Mouse (Mus musculus): Measurements from ENCODE around the gene Man1a.

Gene Man1a

DNA sequence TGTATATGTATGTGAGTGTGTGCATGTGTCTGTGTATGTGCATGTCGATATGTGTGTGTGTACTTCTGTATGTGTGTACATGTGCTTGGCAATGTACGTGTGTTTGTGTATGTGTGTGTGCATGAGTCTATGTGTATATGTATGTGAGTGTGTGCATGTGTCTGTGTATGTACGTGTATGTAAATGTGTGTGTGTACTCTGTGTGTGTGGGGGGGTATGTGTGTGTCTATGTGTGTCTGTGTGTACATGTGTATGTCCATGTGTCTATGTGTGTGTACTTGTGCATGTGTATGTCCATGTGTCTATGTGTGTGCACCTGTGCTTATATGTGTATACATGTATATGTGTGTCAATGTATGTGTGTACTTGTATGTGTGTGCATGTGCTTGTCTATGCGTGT is 15.2 kb downstream of the Man1a start:
- DNase-seq (ENCODE audit: low read depth, low spot score), result no peak

DNA sequence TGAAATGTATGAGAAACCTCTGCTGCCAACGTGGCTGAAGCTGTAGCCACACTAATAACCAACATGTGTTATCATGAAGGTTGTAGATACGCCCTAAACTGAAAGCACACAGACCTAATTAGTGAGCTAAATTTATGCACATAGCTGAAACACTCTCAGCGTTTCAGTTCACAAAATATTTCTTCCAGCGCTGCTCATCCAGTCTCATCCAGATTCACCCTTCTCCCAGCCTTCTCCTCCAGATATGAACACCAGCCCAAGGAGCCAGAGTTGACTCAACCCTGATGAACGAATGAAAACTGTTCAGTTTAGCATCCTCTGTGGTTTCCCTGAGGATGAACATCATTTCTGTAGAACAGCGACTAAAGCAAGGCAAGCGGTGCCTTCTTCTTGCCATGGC is 15.8 kb downstream of the Man1a start:
- DNase-seq (ENCODE audit: low read depth, low spot score), result no peak

DNA sequence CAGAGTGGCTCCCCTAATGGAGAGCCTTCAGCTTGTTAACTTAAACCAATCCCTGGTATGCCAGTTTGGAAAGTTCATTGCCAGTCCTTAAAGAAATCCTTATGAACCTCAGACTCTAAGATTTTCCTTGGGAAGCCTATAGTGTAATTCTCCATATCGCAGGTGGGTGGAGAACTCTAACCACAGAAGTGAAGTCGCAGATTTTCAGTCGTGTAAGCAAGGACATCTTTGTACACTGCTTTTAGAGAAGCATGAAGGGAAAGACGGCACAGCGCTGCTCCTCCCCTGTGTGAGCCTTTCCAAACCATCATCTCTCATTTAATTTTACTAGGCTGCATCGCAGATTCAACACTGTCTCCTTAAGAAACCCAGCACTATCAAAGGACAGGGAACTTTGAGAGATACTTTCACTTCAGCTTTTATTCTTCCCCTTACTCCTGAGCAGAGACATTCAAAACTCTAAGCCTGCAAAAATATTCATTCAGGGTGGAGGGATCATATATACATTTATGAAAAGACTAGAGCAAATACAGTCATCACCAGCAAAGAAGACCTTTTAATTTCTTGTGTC is 16.6 kb downstream of the Man1a start:
- no peak for DNase-seq (ENCODE audit: low read depth, low spot score)

DNA sequence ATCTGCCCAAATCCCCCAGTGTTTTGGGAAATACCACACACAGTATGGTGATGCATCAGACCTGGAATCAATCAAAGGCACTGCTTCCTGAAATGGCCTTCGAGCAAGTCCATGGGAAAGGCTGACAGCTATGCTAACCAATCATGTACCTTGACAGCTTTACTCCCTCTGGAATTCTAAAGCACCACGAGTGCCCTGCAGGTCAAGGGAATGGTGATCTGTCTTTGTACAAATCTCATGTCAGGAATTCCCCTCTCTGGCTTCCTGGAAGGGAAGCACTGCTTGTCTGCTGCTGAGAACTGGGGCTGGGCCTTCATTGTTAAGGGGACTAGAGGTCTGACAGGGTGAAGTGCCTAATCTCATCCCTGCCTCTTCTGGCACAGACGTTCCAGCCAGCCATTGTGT is 17.3 kb downstream of the Man1a start:
- DNase-seq (ENCODE audit: low read depth, low spot score), result peak; percentile 81

DNA sequence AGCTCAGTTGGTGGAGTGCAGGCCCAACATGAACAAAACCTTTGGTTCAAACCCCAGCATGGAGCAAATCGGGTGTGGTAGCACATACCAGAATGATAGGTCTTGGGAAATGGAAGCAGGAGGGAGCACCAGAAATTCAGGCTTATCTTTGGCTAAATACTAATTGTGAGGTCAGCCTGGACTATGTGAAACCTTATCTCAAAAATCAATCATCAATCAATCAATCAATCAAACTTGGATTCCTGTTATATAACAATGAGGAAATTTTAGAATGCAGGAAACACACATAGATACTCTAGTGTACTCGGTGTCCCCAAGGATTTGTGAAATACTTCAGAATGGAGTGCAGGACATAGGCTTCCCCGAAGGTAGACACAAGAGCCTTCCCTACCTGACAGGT is 17.8 kb downstream of the Man1a start:
- no peak for DNase-seq (ENCODE audit: low read depth, low spot score)

DNA sequence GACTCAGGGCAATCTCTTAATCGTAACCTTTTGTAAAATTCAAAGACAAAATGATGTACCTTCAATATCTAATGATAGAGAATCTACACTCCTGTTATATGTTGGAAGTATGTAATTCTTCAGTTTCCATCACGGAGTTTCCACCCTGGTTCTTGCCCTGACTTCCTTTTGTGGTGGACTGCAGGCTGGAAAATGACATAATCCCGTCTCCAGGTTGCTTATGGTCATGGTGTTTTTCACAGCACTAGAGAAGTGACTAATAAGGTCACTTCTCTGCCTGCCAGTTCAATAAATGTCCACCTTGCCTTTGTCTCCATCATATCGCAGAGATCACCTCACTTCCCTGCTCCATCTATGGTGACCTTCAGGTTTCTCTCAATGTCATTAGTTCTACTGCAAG is 22.2 kb downstream of the Man1a start:
- no peak for DNase-seq (ENCODE audit: low read depth, low spot score)

DNA sequence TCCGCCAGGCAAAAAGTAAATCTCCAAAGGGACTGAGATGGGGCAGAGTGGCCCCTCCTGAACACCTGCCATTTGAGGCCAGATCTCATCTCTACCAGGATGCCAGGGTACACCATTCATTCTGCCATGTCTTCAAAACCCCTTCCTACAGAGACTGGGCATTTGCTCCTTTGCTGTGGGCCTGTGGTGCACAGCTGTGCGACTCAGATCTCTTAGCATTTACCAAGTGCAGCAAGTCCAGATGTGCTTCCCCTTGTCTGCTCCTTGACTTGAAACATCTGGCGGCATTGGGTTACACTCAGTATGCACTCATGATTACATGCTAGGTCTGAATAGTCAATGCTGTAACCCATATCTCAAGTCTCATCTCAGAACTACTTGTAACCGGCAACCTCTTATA is 28.5 kb downstream of the Man1a start:
- no peak for DNase-seq (ENCODE audit: low read depth, low spot score)

DNA sequence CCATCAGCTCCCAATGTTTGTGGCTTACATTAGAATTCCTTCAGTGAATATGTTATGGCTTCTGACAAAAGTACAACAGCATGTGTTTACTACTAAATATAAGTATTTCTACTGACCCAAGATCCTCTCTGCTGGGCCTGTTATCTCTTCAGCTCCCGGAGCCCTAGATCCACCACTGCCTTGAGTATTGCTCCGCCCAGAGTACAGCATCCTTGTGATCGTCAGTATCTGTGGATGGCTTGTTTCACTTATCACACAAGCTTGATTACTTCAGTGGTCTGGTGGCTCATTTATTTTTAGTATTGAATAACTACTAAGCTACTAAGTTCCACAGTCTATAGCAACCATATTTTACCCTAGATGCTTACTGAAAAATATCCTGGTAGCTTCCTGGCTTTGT is 33.1 kb downstream of the Man1a start:
- DNase-seq (ENCODE audit: low read depth, low spot score), result no peak

DNA sequence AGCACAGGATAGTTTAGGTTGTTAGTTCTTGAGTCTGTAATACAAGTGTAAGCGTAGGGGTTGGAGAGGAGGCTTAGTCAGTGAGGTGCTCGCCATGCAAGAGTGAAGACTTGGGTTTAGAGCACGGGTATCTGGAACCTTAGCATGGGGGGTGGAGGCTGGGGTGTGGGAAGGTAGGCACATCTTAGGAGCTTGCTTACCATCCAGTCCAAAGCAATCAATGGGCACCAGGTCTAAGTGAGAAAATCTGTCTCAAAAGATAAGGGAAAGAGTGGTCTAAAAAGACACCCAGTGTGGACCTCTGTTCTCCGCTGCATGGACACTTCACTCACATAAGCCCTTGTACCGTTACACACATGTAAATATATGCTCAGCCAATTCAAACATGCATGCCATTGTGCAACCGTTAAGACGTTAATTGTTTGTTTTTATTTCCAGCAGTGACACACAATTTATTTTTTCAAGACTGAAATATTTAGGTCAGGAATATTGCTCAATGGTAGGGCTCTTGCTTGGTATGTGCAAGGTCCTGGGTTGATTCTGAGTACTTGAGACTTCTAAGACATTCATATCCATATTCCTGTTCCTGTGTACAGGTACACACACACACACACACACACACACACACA is 34.1 kb downstream of the Man1a start:
- DNase-seq (ENCODE audit: low read depth, low spot score), result no peak

DNA sequence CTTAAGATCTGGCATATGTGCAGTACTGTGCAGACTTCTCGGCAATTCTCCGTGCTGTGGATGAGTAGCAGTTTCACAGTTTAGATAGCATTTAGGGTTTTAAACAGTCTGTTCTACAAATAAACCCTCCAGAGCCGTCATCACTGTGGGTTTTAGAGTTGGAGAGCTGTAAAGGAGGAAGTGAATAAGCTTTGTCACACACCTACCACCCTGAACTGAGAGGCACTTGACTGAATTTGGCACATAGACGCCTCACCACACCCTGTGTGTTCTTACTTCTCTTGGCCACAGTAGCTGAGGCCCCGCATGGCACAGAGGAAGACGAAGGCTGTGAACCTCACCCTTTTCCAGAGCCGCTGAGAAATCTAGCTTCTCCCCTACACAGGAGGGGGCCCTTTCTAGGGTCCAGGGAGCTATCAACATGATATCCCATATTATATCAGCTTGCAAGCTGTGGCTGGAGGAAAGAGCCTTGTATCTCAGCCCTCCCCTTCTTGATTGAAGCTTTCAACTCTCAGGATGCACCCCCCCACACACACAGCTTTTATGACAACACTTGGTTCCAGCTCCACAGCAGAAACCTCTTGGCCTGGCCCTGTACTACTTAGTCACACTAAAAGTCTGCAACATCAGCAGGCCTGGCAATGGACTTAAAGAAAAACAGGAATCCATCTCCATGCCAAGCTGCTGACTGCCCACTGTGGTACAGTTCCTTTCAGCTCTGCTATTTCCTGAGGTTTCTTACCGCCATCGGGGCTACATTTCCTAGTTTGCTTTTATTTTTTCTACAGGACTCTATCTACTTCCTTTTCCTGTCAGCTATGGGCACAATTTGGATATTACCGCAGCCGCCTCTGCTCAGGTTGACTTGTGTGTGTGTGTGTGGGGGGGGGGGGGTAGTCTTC is 35.9 kb downstream of the Man1a start:
- DNase-seq (ENCODE audit: low read depth, low spot score), result no peak

DNA sequence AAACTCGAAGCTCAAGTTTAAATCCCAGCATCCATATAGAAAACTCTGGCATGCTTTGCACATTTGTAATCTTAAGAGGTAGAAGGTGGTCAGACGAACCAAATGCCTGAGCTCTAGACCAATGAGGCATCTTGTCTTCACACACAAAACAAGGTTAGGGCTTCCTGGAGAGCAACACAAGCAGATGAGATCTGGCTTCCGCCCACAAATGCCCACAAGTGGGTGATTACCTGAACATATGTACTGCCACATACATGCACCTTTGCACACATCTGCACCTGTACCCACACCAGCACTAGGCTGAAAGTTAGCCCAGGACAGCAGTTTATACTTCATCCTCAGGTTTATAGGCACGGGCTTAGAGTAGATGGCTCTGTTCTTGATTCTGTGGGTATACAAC is 36.7 kb downstream of the Man1a start:
- DNase-seq (ENCODE audit: low read depth, low spot score), result no peak

DNA sequence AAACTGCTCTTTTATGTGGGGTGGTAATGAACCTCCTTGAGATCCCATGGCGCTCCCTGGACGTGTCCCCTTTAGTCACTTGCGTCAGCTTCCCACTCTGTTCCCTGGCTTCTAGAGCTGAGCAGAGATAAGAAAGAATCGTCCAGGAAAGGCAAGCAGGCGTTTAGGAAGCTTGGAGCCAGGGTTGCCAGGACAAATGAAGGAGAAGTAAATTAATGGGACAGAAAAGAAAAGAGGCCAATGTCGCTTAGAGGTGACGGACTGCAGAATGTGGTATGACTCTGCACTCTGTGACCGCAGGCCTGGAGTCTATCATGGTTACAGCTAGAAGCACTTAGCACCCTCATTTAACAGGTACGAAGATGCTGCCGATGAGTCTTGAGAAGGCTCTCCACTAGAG is 37.7 kb downstream of the Man1a start:
- no peak for DNase-seq (ENCODE audit: low read depth, low spot score)

DNA sequence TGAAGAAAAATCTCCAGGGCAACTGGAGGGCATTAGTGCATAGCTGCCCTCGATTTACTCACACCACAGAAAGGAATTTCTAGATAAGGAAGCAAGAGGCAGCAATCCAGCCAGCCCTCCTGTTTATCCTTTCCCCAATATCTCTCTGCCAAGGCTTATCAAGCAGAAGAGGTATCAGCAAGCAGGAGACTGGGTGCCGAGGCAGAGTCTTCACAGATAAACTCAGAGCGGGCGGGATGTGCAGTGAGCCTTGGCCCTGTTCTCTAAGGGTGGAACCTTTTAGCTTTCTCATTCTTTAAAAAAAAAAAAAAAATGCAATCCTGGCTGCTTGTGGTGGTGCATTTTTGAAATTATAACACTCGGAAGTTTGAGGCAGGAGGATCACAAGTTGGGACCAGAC is 38.2 kb downstream of the Man1a start:
- DNase-seq (ENCODE audit: low read depth, low spot score), result no peak

DNA sequence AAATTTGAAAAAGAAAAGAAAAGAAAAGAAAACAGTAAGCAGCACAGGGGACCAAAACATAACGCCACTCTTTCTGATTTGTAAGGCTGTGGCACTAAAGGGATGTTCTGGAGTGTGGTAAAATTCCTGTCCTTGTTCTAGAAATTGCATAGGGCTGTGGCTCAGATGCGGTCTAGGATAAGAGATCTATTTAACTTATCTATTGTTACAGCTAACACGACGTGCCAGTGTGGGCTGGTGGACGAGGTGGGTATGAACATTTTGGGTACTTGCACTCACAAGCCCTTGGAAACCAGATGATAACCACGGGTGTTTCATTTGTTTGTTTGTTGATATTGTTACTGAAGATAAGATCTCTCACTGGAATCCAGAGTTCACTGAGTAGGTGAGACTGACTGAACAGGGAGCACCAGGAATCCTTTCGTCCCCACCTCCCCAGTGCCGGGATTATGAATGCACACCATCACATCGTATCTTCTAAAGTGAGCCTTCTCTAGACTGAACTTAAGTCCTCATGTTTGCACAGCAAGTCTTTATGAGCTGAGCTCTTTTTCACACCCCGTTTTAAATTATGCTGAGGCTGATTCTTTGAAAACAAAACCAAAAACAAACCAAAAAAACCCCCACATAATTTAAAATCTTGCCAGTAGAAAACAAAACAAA is 38.9 kb downstream of the Man1a start:
- DNase-seq (ENCODE audit: low read depth, low spot score), result no peak

DNA sequence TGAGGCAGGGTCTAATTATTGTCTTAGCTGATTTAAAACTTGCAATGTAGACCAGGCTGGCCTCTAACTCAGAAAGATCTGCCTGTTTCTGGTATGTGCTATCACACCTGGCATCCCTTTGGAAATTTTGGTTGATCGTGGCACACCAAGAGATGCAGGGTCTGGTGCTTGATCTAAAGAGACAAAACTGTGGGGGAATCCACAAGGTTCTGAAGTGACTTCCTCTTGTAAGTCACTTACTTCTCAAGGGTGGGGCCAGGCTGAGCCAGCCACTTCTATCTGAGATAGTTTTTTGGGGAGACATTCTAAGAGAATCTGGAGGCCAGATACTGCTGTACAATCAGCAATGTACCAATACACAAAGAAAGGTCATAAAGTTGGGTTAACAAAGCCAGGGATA is 40.8 kb downstream of the Man1a start:
- no peak for DNase-seq (ENCODE audit: low read depth, low spot score)

DNA sequence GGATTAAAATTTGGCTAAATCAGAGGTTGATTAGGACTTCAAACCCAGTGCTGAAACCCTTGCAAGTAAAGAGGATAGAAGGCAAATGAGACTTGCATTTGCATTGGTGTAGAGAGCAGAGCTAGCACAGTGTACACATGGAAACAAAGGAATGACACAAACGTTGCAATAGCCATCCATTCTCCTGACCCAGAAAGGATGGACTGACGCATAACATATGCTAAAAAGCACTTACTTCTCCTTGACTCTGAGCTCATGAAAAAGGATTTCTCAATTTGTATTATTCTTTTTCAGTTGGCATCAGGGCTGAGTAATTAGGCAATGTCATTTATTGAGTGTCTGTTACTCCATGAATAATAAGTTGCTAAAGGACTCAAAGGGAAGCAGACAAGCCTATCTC is 41.6 kb downstream of the Man1a start:
- no peak for DNase-seq (ENCODE audit: low read depth, low spot score)

DNA sequence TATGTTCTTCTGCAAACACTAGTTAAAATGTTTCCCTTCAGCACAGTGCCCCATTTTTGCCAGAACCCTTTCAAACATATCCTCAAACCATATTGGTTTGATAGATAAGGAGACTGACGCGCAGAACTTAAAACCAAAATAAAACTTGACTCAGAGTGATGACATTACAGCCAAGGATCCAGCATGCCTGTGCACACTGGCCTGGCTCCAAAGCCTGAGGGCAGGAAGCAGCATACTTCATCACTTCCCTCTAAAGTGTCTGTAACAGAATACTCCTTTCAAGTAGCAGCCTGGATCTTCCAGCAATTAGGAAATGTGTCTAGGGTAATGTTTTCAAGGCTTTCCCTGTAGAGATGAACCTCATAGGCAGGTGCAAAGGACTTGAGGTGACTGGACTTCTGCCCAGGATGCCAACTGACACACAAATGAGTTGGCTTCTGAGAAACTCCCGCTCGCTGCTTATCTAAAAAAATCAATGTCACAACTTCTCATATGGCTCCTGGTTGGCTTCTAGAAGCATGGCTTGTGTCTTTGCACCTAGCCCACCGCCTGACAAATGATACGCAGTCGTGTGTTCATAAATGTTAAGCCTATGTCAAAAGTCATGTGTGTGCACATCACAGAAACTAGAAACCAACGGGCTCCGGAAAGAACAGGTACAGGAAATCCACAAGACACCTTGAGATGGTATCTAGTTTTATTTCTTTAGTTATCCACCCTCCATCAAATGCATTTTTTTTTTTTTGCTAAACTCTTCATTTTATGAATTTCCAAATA is 43.9 kb downstream of the Man1a start:
- DNase-seq (ENCODE audit: low read depth, low spot score), result no peak

DNA sequence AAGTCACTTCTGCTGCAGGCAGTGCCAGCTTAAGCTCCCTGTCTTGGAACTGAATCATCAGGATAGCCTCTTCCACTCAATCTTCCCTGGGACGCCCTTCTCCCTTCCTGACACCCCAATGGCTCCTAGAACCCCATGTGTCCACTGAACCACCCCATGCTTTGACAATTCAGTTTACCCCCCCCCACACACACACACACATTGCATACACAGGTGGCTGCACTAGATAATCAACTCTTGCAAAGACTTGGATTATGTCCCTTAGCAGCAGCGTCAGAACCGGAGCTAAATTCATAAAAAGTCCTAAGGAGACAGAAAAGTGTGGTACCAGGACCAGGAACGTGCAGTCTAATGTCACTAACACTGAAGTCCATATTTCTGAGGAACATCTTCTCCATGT is 47.5 kb downstream of the Man1a start:
- no peak for DNase-seq (ENCODE audit: low read depth, low spot score)

DNA sequence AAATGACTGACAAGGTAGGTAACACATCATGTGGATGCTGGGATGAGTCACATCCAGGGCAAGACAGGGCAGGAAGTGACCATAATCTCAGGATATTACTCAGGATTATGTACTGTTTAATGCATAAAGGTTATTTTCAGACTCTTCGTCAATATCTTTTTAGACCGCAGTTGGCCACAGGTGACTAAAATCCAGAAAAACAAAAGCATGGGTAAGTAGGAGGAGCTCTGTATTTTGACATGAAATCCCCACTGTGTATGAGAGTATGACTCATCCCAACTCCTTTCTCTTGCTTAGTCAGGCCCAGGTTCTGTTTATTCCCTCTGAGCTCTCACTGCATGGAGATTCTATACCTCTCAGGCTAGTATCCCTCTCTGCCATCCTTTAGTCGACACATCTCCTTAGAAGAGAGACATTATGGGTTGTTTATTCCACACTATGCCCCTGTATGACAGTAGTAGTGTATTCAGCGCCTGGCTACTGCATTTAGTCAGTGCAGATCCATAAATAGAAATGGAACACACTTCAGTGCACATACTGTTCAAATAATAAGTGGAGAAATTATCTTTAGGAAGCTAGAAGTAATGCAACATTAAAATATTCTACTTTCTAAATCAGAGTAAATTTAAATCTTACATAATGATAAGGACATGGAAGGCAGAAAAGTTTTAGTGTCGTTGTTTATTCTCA is 49.5 kb downstream of the Man1a start:
- no peak for DNase-seq (ENCODE audit: low read depth, low spot score)

DNA sequence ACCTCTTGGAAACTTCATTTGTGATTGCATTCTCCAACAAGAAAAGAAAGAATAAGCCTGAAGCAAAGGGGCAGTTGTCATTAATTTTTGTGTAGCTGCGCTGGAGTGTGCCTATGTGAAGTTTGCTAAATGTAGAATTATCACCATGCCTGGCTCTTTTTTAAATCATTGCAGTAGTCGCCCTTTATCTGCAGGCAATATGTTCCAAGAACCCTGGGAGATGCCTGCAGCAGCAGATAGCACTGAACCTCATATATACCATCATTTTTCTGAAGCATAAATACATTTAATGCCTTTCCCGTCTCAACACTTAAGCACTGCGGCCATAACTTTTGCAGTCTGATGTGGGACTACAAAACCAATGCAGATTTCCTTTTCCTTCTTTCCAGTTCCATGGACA is 50.3 kb downstream of the Man1a start:
- DNase-seq (ENCODE audit: low read depth, low spot score), result no peak

DNA sequence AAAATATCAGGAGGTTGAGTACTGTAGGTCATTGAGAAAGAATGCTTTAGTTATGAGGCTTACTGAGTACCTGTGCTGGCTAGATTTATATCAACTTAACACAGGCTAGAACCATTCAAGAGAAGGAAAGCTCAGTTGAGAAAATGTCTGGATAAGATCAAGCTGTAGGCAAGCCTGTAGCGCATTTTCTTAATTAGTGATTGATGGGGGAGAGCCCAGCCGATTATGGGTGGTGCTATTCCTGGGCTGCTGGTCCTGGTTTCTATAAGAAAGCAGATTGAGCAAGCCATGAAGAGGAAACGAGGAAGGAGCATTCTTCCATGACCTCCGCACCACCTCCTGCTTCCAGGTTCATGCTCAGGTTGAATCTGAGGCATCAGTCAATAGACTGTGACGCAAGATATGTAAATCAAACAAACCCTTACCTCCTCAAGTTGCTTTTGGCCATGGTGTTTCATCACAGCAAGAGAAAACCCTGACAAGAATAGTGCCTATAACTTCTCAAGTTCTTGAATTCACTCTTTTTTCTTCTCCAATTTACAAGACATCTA is 58.4 kb downstream of the Man1a start:
- no peak for DNase-seq (ENCODE audit: low read depth, low spot score)

Measured in mesoderm, embryonic 11.5 days (tissue).